Mouse (Mus musculus) 3T3-L1 (cell line): Measurements from ENCODE around the gene Itga9.

Experiments used
- DNase-seq: peaks from one replicate; pipeline ENCODE4 v3.0.0-alpha.2; 2015; ENCODE audit warnings: low read depth, low spot score

Gene Itga9

GRCm38 (mm10) chr9:118818508-118818907 lies 212.0 kb downstream of the Itga9 start:
- DNase-seq: no peak

- DNase-seq: no peak
Observed at GRCm38 (mm10) chr9:118821220-118822185, 215.0 kb downstream of the Itga9 start.

GRCm38 (mm10) chr9:118822186-118822555 lies 215.7 kb downstream of the Itga9 start:
- DNase-seq: no peak

- DNase-seq: no peak
Observed at GRCm38 (mm10) chr9:118822581-118822980, 216.1 kb downstream of the Itga9 start.

GRCm38 (mm10) chr9:118831080-118831479 lies 224.6 kb downstream of the Itga9 start:
- DNase-seq: no peak

- no peak for DNase-seq
Observed at GRCm38 (mm10) chr9:118832533-118832932, 226.0 kb downstream of the Itga9 start.

- DNase-seq: no peak
Observed at GRCm38 (mm10) chr9:118833413-118833812, 226.9 kb downstream of the Itga9 start.

GRCm38 (mm10) chr9:118838910-118839667 lies 232.6 kb downstream of the Itga9 start:
- DNase-seq: no peak

- no peak for DNase-seq
Observed at GRCm38 (mm10) chr9:118841247-118841646, 234.8 kb downstream of the Itga9 start.

- no peak for DNase-seq
Observed at GRCm38 (mm10) chr9:118841907-118842432, 235.5 kb downstream of the Itga9 start.

GRCm38 (mm10) chr9:118843711-118844110 lies 237.2 kb downstream of the Itga9 start:
- DNase-seq: no peak

- no peak for DNase-seq
Observed at GRCm38 (mm10) chr9:118845003-118845402, 238.5 kb downstream of the Itga9 start.

- DNase-seq: no peak
Observed at GRCm38 (mm10) chr9:118846766-118847165, 240.3 kb downstream of the Itga9 start.

- DNase-seq: no peak
Observed at GRCm38 (mm10) chr9:118856665-118857064, 250.2 kb downstream of the Itga9 start.

GRCm38 (mm10) chr9:118860613-118861141 lies 254.2 kb downstream of the Itga9 start:
- no peak for DNase-seq

- DNase-seq: no peak
Observed at GRCm38 (mm10) chr9:118862214-118862613, 255.7 kb downstream of the Itga9 start.

GRCm38 (mm10) chr9:118862852-118863260 lies 256.4 kb downstream of the Itga9 start:
- no peak for DNase-seq

- DNase-seq: no peak
Observed at GRCm38 (mm10) chr9:118863528-118863927, 257.0 kb downstream of the Itga9 start.

GRCm38 (mm10) chr9:118866949-118867348 lies 260.5 kb downstream of the Itga9 start:
- no peak for DNase-seq

- DNase-seq: no peak
Observed at GRCm38 (mm10) chr9:118867851-118868250, 261.4 kb downstream of the Itga9 start.

GRCm38 (mm10) chr9:118871089-118871488 lies 264.6 kb downstream of the Itga9 start:
- peak; percentile 46 for DNase-seq

GRCm38 (mm10) chr9:118873031-118873430 lies 266.5 kb downstream of the Itga9 start:
- DNase-seq: no peak
